In the genomic region with DNA sequence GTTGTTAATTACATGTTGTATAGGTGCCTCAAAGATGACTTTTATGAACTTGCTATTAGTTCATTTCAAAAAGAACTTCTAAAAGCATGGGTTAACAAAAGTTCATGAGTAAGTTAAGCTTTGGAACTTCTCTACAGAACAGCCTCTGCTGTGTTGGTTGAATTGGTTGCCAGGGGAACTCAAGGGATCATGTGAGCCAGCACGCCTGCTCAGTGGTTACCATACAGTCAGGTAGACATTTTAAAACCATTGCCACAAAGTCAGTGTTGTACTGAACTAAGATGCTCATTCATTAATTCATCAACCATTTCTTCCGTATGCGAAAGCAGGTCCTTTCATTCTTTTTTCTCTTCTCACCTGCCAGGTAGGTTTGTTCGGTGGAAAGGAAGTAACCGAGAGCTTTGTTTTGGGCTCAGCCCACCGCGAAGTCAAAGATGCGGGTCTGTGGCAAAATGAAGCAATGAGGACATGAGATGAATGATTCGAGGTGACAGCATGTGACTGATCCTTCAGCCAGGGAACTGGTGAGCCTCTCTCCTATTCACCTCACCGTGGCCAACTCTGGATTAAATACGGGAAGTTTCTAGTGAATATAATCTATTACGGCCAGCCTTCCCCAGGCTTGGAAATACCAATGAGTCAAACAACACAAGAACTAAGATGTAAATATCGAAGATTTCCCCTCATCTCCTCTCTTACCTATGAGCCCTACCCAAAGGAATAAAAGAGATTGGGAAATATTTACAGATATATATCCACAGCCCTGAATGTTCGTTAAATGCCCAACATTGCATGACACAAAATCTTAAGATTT, we compare ENCODE assay signal across 16 mouse cellular contexts.
DNase-seq lines count a peak whose midpoint lies in the region; ATAC-seq lines count a peak whose summit lies in the region.
"Had no signal": no experiment of that assay in that cellular context is flagged by ENCODE, and none has a peak within 500 bp of the region (broad histone marks: within the 10 kb centered on the region; RNA-seq: fewer than 3 reads in every experiment).

No protein-coding gene starts in this region.

- no peaks in the 10 kb centered on the region for H3K36me3 ChIP-seq in hindbrain, embryonic 16.5 days (ENCODE audit: control insufficient read depth, insufficient read depth, low read length)
- no peaks in the 10 kb centered on the region for H3K36me3 ChIP-seq in hindbrain, embryonic 13.5 days
- no peaks in the 10 kb centered on the region for H3K36me3 ChIP-seq in forebrain, embryonic 16.5 days (ENCODE audit: control insufficient read depth, insufficient read depth)
- no peaks in the 10 kb centered on the region for H3K36me3 ChIP-seq in midbrain, embryonic 14.5 days (ENCODE audit: control insufficient read depth, insufficient read depth, low read length)
- H3K36me3 ChIP-seq: embryonic facial prominence, embryonic 13.5 days; heart, embryonic 15.5 days; hindbrain, embryonic 10.5 days; kidney, embryonic 15.5 days; lung, embryonic 15.5 days had no signal

- WGBS in hindbrain, embryonic 16.5 days = 62% methylated on average over 14 of the region's 14 CpGs
- WGBS in hindbrain, embryonic 13.5 days = 70% methylated on average over 14 of the region's 14 CpGs
- 67% methylated on average over 14 of the region's 14 CpGs for WGBS in forebrain, embryonic 16.5 days
- WGBS in midbrain, embryonic 14.5 days = 33% methylated on average over 14 of the region's 14 CpGs

- no peak overlapping the region for H3K4me2 ChIP-seq in hindbrain, embryonic 16.5 days (ENCODE audit: low read length)
- no peak overlapping the region for H3K4me2 ChIP-seq in hindbrain, embryonic 13.5 days
- H3K4me2 ChIP-seq in forebrain, embryonic 16.5 days (ENCODE audit: low read length) = no peak overlapping the region
- peak overlapping the region; percentile 37 for H3K4me2 ChIP-seq in midbrain, embryonic 14.5 days (ENCODE audit: low read length)
- H3K4me2 ChIP-seq: embryonic facial prominence, embryonic 13.5 days; heart, embryonic 15.5 days; kidney, embryonic 15.5 days; lung, embryonic 15.5 days had no signal

- 0 out of 2 replicates have a peak, but pooled peaks have one; percentile 27 for ATAC-seq in hindbrain, embryonic 16.5 days
- ATAC-seq in hindbrain, embryonic 13.5 days (ENCODE audit: low FRiP score) = no peak
- peak; percentile 33; the same call in 1 of the 2 replicates for ATAC-seq in forebrain, embryonic 16.5 days
- ATAC-seq in midbrain, embryonic 14.5 days (ENCODE audit: low FRiP score, low TSS enrichment) = peak; percentile 43; the same call in 1 of the 2 replicates
- ATAC-seq: intestine, embryonic 16.5 days had no signal

- DNase-seq in midbrain, embryonic 14.5 days = no peak
- peak; percentile 24 for DNase-seq in retina, postnatal 1 day
- no peak for DNase-seq in MN1 (ENCODE audit: low spot score)
- no peak for DNase-seq in layer of hippocampus, postnatal 36 days
- DNase-seq: adrenal gland, adult 2 months had no signal

- H3K4me1 ChIP-seq in hindbrain, embryonic 16.5 days (ENCODE audit: control insufficient read depth, insufficient read depth, low read depth, low read length) = no peaks in the 10 kb centered on the region
- no peaks in the 10 kb centered on the region for H3K4me1 ChIP-seq in hindbrain, embryonic 13.5 days (replicated peaks)
- no peaks in the 10 kb centered on the region for H3K4me1 ChIP-seq in forebrain, embryonic 16.5 days (replicated peaks; ENCODE audit: control insufficient read depth, insufficient read depth, low read length)
- H3K4me1 ChIP-seq in midbrain, embryonic 14.5 days (ENCODE audit: control insufficient read depth, insufficient read depth, low read length) = peaks cover 5% of the 10 kb centered on the region; the same call in 1 of the 2 replicates
- H3K4me1 ChIP-seq: embryonic facial prominence, embryonic 13.5 days; heart, embryonic 15.5 days; hindbrain, embryonic 10.5 days; kidney, embryonic 15.5 days; lung, embryonic 15.5 days had no signal

- H3K4me3 ChIP-seq in hindbrain, embryonic 16.5 days (ENCODE audit: low read length) = no peak overlapping the region
- no peak overlapping the region for H3K4me3 ChIP-seq in hindbrain, embryonic 13.5 days
- H3K4me3 ChIP-seq in forebrain, embryonic 16.5 days (replicated peaks; ENCODE audit: low read length) = no peak overlapping the region
- H3K4me3 ChIP-seq in midbrain, embryonic 14.5 days (replicated peaks; ENCODE audit: low read depth, low read length) = no peak overlapping the region
- H3K4me3 ChIP-seq: embryonic facial prominence, embryonic 13.5 days; heart, embryonic 15.5 days; hindbrain, embryonic 10.5 days; kidney, embryonic 15.5 days; lung, embryonic 15.5 days had no signal

- no peak overlapping the region for H3K27ac ChIP-seq in hindbrain, embryonic 16.5 days (ENCODE audit: low read depth, low read length)
- no peak overlapping the region for H3K27ac ChIP-seq in hindbrain, embryonic 13.5 days
- H3K27ac ChIP-seq in forebrain, embryonic 16.5 days (ENCODE audit: low read length) = no peak overlapping the region
- no peak overlapping the region for H3K27ac ChIP-seq in midbrain, embryonic 14.5 days (replicated peaks; ENCODE audit: low read depth, low read length)
- H3K27ac ChIP-seq: embryonic facial prominence, embryonic 13.5 days; heart, embryonic 15.5 days; hindbrain, embryonic 10.5 days; kidney, embryonic 15.5 days; liver, embryonic 14.5 days; lung, embryonic 15.5 days; macrophage had no signal

- H3K9ac ChIP-seq in hindbrain, embryonic 16.5 days (ENCODE audit: low read depth, low read length) = no peak overlapping the region
- no peak overlapping the region for H3K9ac ChIP-seq in hindbrain, embryonic 13.5 days
- no peak overlapping the region for H3K9ac ChIP-seq in forebrain, embryonic 16.5 days (replicated peaks; ENCODE audit: low read depth, low read length)
- no peak overlapping the region for H3K9ac ChIP-seq in midbrain, embryonic 14.5 days (replicated peaks; ENCODE audit: low read length)
- H3K9ac ChIP-seq: embryonic facial prominence, embryonic 13.5 days; heart, embryonic 15.5 days; kidney, embryonic 15.5 days; liver, embryonic 14.5 days; lung, embryonic 15.5 days had no signal

- no peaks in the 10 kb centered on the region for H3K9me3 ChIP-seq in hindbrain, embryonic 16.5 days (ENCODE audit: control insufficient read depth, low read length)
- no peaks in the 10 kb centered on the region for H3K9me3 ChIP-seq in hindbrain, embryonic 13.5 days
- H3K9me3 ChIP-seq in forebrain, embryonic 16.5 days (ENCODE audit: control insufficient read depth, low read length) = no peaks in the 10 kb centered on the region
- no peaks in the 10 kb centered on the region for H3K9me3 ChIP-seq in midbrain, embryonic 14.5 days (ENCODE audit: control insufficient read depth, low read length)
- H3K9me3 ChIP-seq: embryonic facial prominence, embryonic 13.5 days; heart, embryonic 15.5 days; hindbrain, embryonic 10.5 days; kidney, embryonic 15.5 days; lung, embryonic 15.5 days had no signal

- H3K27me3 ChIP-seq in hindbrain, embryonic 16.5 days (replicated peaks; ENCODE audit: control insufficient read depth, insufficient read depth, low read length) = no peaks in the 10 kb centered on the region
- H3K27me3 ChIP-seq in hindbrain, embryonic 13.5 days = no peaks in the 10 kb centered on the region
- H3K27me3 ChIP-seq in forebrain, embryonic 16.5 days (replicated peaks; ENCODE audit: control insufficient read depth, insufficient read depth, low read length) = 0 out of 2 replicates have a peak, but pooled peaks cover 3% of the 10 kb centered on the region
- no peaks in the 10 kb centered on the region for H3K27me3 ChIP-seq in midbrain, embryonic 14.5 days (ENCODE audit: control insufficient read depth, insufficient read depth, low read length)
- H3K27me3 ChIP-seq: heart, embryonic 15.5 days; lung, embryonic 15.5 days had no signal
